Mouse (Mus musculus) brain, embryonic 14.5 days (tissue): ENCODE data around the gene Inpp5f. TPM values are rescaled to one million over a fixed set of nuclear protein-coding genes. Genes with fewer than 3 reads are reported as not detected.
A peak's percentile ranks its signal among the peaks of the same experiment; 100 is the strongest.

Source experiments
- DNase-seq: peaks from one replicate; pipeline ENCODE4 v3.0.0-alpha.2; 2011; ENCODE audit warnings: low read depth
- CTCF ChIP-seq: fragments of 200-500 bp; IDR thresholded peaks from 2 replicates; pipeline ENCODE4 v1.5.1; 2012; ENCODE audit warnings: inconsistent platforms, mild to moderate bottlenecking, moderate library complexity, borderline replicate concordance; ENCODE audit not compliant: insufficient read depth, insufficient read length; ENCODE audit errors: extremely low read depth
- POLR2A ChIP-seq: fragments of 200-500 bp; IDR thresholded peaks from 2 replicates; pipeline ENCODE4 v1.6.1; 2012; ENCODE audit warnings: mild to moderate bottlenecking, inconsistent platforms, borderline replicate concordance; ENCODE audit not compliant: poor library complexity, insufficient read depth, insufficient read length, severe bottlenecking; ENCODE audit errors: extremely low read depth
- polyA plus RNA-seq: library from polyadenylated mRNA; depleted of rRNA; stranded (reverse); fragments of >200 nt; gene quantifications from 2 replicates; pipeline ENCODE4 v1.2.3, GENCODE M21; 2012

Inpp5f gene
- polyA plus RNA-seq, 1 experiment: 191 TPM

DNA sequence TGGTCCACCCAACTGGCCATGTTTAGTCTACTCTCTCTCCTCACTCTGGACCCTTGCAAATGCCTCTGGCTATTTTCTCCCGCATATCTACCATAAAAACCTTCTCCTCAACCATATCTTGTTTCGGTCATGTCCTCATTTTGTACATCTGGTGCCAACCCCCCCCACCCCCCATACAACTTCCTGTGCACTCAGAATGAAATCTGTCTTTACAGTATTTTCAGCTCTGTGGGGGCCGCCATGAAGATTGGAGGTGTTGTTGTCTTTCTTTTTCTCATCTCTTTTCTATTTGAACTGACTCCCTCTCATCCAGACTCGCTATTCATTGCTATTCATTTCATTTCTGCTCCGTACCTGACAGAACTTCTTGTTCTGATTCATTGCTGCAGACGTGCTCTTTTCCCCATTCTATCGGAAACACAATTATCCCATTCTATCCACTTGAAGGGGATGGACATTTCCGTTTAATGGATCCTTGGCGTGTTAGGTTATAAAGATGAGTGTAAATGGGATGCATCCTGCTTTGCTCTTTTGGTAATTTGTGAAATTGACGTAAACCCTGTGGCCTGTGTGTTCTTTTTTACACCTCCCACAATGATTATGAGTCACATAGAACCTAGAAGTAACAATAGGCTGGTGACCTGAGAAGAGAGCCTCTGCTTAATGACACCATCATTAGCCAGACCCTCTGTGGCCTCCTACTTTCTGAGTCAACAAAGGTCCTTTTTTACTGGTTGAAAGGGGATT, 32.8 kb upstream of the Inpp5f start:
- peak; percentile 58 for DNase-seq
- TF ChIP-seq POLR2A: no peak
- no peak for TF ChIP-seq CTCF

DNA sequence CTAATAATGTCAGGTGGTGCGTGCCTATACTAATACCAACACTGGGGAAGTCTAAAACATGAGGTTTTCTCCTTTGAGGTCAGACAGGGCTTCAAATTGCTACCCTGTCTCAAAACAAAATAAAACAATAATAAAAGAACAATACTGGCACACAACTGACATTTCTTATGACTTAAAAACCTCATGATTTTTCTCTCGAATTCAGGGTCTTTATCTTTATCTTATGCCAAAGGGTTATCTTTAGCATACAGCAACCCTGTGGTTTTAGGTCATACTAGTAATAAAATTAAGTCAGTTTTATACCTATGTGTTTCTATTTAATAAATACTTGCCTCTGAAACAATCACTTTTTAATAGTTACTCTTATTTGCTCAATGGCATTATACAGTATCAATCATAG, 31.7 kb upstream of the Inpp5f start:
- no peak for DNase-seq
- no peak for TF ChIP-seq POLR2A
- no peak for TF ChIP-seq CTCF

DNA sequence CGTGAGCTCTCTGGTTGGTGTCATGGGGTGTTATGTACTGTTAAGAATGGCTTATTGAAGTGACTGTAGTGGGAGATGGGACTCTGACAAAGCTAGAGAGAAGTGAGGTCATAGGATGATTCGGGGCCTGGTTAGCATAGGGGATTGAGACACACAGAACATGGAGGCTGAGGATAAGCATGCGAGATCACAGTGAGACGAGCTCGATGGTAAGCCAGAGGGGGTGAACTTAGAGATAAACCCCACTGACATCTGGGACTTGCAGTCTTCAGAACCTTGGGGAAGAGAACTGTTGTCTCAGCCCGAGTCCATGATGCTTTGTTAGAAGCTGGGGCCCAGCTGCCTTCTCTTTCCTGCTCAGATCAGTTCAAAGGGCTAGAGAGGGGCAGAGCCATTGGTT, 30.8 kb upstream of the Inpp5f start:
- no peak for TF ChIP-seq CTCF
- TF ChIP-seq POLR2A: no peak
- no peak for DNase-seq

DNA sequence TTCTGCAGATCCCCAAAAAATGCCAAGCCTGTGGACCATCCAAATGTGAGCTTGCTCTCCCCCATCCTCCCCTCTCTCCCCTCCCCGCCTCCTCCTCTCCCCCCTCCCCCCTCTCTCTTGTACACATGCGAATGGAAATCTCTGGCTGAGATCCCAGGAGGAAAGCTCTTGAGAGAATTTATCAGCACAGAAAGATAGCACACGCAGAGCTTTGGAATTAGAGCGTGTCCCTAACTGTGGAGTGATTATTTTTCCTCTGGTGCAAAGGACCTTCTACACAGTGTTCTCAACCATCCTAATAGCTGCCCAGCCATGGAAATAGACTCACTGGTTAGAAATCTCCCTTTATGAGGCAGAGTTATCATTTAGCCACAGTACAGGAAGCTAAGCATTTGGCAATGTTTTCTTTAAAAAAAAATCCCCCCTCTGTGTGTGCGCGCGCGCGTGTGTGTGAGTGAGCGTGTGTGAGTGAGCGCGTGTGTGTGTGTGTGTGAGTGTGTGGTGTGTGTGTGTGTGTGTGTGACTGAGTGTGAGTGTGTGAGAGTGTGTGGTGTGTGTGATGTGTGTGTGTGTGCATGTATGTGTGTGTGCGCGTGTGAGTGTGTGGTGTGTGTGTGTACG, 29.2 kb upstream of the Inpp5f start:
- DNase-seq: peak; percentile 86
- TF ChIP-seq POLR2A: no peak
- TF ChIP-seq CTCF: no peak

DNA sequence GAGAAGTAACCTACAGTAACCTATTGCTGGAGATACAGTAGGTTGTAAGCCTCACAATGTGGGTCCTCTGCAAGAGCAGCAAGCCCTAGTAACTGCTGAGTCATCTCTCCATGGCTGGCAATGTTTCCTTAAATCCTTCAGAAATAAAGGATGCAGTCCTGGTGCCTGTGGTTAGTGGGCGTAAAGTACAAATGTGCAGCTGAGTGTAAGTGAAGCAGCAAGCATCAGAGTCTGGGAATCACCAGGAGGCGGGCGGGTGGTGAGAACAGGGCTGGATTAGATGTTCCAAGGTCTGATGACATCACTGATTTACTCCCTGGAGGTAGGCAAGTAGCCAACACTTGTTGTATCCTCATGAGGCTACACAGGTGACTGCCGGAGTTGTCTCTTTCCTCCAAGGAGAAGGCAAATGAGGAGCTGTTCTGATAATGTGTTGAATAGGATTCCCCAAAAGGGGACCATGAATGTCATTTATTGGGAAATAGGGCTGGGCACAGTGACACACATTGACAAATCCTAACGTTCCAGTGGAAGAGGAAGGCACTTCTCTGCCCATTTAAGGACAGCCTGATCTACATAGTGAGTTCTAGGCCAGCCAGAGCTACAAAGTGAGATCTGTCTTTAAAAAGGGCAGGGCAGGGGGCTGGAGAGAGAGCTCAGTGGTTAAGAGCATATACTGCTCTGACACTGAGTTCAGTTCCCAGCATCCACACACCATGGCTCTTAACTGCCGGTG, 27.7 kb upstream of the Inpp5f start:
- DNase-seq: peak; percentile 55
- TF ChIP-seq CTCF (no peak), POLR2A (no peak)

DNA sequence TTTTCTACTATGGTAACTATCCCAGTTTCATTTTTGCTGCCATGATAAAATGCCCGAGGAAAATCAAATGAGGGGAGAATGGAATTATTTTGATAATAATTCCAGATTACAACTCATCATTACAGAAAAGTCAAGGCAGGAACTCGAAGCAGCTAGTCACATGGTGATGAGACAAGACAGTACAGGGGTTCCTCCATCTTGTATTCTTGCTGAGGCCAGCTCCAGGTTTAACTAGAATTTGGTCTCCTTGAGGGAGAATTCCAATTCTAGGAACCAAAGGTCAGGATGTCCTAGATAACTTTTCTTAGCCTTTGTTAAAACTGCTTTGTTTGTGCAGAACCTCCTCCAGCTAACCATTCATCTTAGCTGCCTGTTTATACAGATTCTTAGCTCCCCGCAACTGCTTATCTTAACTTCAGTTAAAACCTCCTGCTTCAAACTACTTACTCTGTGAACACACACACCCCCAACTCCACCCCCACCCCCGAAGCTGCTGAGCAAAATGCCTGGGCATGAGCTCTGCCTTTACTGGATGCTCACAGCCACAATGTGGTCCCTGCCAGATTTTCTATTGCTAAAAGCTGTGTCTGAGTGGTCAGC, 23.7 kb upstream of the Inpp5f start:
- DNase-seq: no peak
- TF ChIP-seq CTCF (no peak), POLR2A (no peak)

DNA sequence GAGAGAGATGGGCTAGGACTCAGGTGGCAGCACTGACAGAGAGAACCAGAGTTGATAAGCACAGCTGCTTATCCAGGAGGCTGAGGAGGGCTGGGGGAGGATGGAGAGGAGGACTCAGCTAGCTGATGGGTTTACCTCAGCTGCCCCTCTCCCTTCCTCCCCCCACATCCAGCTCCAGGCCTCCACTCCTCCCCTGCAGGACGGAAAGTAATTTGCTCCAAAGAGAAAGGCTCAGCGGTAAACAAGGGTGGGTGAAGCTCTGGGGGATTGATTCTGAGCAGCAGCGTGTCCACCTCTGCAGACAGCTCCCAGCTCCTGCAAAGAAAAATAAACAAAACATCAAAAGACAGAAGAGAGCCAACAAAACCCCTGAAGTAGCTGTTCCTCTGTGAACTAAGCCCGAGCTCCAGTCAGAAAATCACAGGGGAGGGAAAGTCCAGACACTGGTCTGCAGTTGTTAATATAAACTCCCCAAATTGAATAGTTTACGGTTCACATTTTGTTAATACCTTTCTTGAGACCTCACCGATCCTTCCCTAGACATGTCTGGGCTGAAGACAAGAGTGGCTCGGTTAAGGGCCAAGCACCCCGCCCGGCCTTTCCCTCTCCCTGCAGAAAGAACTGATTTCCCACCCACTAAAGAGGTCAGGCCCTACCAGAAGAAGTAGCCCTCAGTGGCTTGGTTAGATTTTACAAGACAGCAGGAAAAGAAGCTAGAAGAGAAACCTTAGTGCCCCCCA, 19.6 kb upstream of the Inpp5f start:
- no peak for TF ChIP-seq CTCF
- DNase-seq: peak; percentile 83

DNA sequence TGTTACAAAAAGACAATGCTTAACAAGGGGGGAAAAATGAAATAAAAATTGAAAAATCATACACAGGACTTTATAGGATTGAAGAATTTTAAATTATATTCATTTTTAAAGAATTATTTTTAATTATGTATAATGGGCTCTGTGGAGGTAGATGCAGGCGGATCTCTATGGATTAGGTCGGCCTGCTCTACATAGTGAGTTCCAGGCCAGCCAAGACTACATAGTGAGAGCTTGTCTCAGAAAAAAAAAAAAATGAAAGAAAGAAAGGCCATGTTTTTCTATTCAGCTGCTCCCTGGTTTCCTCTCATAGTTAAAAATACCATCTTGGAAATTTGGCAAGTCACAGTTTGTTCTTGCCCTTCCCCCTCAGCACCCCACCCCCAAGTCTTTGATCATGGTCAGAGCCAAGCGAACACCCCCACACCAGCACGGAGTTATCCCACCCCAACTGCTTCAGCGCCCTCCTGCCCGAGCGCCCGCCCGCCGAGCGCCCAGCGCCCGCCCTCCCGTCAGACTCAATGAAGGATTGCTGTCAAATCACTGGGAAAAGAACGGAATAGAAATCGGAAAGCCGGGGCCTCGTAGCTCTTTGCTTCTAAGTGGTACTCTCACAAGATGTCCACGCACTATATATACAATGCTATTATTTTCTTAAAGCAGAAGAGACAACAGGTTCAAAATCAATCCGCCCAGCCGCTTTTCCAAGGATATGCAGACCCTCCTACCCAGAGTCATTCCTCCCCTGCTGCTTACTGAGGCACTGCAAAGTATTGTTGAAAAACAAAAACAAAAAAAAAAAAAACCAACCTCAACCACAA, 18.8 kb upstream of the Inpp5f start:
- DNase-seq: peak; percentile 78
- TF ChIP-seq POLR2A: no peak
- no peak for TF ChIP-seq CTCF

DNA sequence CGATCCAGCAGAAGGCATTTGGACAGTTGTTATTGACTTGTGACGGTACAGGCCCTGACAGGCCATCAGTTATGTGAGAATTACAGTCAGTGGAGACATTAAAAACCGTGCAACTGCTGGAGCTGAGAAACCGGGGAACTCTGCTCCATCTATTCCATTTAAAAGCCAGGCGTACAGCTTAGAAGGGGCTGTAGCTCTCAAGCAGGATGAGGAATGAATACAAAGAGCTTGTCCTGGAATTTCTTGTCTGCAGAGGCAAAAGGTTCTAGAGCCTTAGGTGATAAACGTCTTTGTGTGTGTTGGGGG, 18.2 kb upstream of the Inpp5f start:
- DNase-seq: peak; percentile 72

DNA sequence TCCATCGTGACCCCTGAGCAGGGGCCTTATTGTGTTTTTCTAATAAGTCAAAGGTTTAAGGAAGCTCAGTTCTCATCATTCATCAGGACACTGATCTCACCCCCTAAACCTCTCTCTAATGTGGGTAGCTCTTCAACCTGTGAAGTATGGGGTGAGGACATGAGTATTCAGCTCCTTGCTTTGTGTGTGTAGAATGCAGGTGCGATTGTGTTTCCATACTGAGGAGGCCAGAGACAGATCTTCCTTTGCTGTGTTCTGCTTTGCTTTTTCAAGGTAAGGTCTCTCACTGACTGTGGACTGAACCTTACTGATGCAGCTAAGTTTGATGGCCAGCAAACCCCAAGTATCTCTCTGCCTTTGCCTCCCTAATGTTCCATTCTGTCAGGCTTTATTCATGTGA, 14.9 kb upstream of the Inpp5f start:
- no peak for DNase-seq
- TF ChIP-seq CTCF (no peak), POLR2A (no peak)

More for the DNA sequence above, 18.2 kb upstream of the Inpp5f start:
- TF ChIP-seq CTCF (no peak), POLR2A (no peak)
